Mouse (Mus musculus) megakaryocyte, embryonic 14.5 days (primary cell): Measurements from ENCODE around the gene Tkt. TPM values are rescaled to one million over a fixed set of nuclear protein-coding genes. Genes with fewer than 3 reads are reported as not detected.

Experiments used
- H3K27me3 ChIP-seq: replicated peaks from 2 replicates; pipeline ENCODE3; 2012; ENCODE audit warnings: inconsistent platforms
- H3K36me3 ChIP-seq: replicated peaks from 2 replicates; pipeline ENCODE3; 2012; ENCODE audit warnings: low read length, inconsistent platforms, mixed read lengths
- H3K4me1 ChIP-seq: 2 replicates; pipeline ENCODE4 v1.6.1; 2012; ENCODE audit warnings: inconsistent platforms
- H3K4me3 ChIP-seq: replicated peaks from 2 replicates; pipeline ENCODE3; 2012; ENCODE audit warnings: moderate library complexity, mild to moderate bottlenecking, inconsistent platforms
- H3K9me3 ChIP-seq: 2 replicates; pipeline ENCODE4 v1.6.1; 2012; ENCODE audit warnings: inconsistent platforms
- FLI1 ChIP-seq: IDR thresholded peaks from 2 replicates; pipeline ENCODE4 v1.6.1; 2012; ENCODE audit warnings: low read length, inconsistent platforms, mixed read lengths
- GATA1 ChIP-seq: IDR thresholded peaks from 3 replicates; pipeline ENCODE4 v1.6.1; 2012; ENCODE audit warnings: mixed read lengths, low read length, inconsistent platforms, borderline replicate concordance
- polyA plus RNA-seq: library from polyadenylated mRNA; stranded (reverse); fragments of >175 nt; gene quantifications from 2 replicates; pipeline ENCODE4 v1.2.3, GENCODE M21; 2012; ENCODE audit warnings: low replicate concordance; ENCODE audit not compliant: insufficient read depth

Gene Tkt
- polyA plus RNA-seq: 263 and 491 TPM in 2 replicates

DNA sequence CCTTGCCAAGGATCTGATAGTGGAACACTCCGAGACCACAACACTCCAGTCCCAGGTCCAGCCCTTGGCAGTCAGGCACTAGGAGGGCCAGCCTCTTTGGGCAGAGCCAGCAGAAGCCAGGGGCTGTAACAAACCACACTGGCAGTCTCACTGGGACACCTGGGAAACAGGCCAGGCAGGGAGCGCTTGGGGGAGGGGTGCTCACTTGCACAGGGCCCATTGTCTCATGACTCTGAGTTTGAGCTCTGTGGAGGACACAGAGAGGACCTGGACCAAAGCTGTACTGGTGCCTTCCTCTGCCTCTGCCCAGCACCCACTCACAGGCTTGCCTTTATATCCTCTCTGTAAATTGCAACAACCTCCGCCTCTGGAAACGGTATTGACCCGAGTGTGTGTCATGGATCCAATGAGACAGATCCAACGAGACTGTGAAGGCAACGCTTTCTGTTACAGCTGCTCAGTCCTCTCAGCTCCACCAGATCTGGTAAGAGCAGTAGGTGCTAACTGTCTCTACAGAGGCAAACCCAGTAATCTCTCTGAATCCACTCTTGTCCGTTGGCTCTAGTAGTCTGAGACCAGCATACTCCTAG lies at the start of gene Tkt:
Gene Tkt, plus strand, starts transcription at position 229 of the 590 bp plus-strand sequence.
- peaks cover 4% of the 10 kb centered on the region for H3K27me3 ChIP-seq
- TF ChIP-seq FLI1 (no peak), GATA1 (no peak)

DNA sequence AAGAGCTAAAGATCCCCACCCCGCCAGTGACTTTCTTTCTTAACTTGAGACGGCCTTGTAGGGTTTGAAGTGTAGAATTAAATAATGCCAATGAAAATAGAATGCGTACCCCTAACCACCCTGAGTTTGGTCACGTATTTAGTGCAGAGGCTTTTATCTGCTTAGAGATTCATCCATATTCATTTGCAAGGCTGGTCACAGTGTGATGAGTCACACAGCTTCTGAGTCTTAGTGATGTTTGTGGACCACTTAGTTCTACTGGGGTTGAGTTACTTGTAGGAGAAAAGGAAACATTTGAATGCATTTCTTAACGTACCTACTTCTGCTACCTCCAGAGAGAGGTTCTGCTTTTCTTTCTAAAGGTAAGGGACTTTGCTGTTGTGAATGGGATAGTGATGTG lies 43.2 kb upstream of the Tkt start:
- TF ChIP-seq FLI1: no peak
- no peak for TF ChIP-seq GATA1
- Histone ChIP-seq H3K9me3 (no peaks in the 10 kb centered on the region), H3K36me3 (peaks cover 92% of the 10 kb centered on the region), H3K27me3 (no peaks in the 10 kb centered on the region), H3K4me1 (peaks cover 18% of the 10 kb centered on the region), H3K4me3 (no peak overlapping the region)

More for the DNA sequence above, at the start of gene Tkt:
- Histone ChIP-seq H3K36me3 (peaks cover 17% of the 10 kb centered on the region), H3K9me3 (no peaks in the 10 kb centered on the region), H3K4me3 (peak within 1 kb of the TSS; percentile 95), H3K4me1 (peaks cover 54% of the 10 kb centered on the region)

DNA sequence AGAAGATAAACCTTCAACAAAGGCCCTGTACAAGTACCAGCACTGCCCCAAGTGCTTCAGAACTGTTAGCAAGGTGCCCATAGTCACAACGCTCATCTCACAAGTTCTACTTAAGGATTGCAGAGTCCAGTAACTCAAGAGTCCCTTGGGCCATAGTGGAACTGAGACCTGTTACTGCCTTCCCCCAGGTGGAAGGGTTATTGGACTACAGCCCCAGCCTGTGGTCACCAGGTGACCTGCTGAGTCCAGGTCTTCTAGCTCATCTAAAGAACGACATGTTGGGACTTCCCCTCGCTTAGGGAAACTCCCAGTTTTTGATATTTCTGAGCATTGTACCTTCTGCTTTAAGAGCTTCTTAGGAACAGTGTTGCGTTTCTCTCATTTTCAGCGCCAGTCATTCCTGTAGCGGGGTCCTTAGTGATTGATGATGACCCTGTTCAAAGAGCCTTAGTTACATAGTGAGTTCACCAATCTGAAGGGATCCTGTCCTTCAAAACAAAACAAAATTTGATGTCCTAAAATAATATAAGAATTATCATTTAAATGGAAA lies 37.9 kb upstream of the Tkt start:
- H3K9me3 ChIP-seq: no peaks in the 10 kb centered on the region
- TF ChIP-seq GATA1: no peak
- no peak for TF ChIP-seq FLI1
- no peak overlapping the region for H3K4me3 ChIP-seq
- H3K4me1 ChIP-seq: peaks cover 10% of the 10 kb centered on the region
- peaks cover 92% of the 10 kb centered on the region for H3K36me3 ChIP-seq
- H3K27me3 ChIP-seq: no peaks in the 10 kb centered on the region

DNA sequence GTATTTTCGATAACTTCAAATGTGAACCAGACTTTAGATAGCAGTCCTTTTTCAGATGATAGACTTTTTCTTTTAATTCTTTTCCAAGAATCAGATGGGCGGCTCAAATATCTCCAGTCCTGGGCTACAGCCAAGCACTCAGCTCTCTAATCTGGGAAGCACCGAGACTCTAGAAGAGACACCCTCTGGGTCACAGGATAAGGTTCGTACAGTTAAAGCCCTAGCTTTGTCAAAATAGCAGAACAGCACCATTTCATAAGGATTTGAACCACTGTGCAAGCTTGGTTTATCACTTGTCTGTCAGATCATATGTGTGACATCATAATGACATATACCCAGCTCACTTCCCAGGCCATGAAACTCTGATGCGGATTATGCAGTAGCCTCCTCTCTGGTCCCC lies 35.3 kb upstream of the Tkt start:
- Histone ChIP-seq H3K9me3 (no peaks in the 10 kb centered on the region), H3K4me3 (no peak overlapping the region), H3K36me3 (peaks cover 90% of the 10 kb centered on the region), H3K4me1 (peaks cover 11% of the 10 kb centered on the region; the same call in 1 of the 2 replicates), H3K27me3 (no peaks in the 10 kb centered on the region)
- TF ChIP-seq GATA1: no peak
- TF ChIP-seq FLI1: no peak

DNA sequence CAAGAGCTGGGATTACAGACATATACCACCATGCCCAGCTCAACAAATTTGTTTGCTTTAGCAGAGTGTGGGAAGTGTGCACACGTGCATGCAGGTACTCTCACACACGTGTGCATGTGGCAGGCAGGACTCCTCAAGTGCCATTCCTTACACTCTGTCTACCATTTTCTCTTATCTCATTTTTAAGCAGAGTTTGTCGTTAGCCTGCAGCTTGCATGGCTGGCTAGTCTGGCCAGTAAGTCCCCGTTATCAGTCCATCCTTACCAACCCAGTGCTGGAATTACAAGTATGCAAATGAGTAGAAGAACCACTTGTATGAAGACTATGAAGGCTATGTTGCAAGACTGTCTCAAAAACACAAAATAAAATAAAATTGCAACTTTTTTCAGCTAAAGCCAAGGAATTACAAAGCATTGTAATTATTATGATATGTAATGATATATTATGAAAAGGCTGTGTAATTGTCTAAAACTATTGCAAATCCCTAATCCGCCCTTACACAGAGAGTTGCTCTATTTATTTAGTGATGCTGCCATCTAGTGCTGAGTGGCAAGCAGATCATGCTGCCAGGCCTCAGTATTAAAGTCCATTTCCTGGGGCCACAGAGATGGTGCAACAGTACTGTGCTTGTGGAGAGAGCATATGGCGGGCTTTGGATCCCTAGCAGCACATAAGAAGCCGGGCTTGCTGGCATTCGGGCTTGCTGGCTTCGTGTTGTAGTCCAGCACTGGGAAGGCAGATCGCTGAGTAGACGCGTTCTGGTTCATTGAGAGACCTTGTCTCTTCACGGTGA lies 32.0 kb upstream of the Tkt start:
- Histone ChIP-seq H3K4me1 (peaks cover 11% of the 10 kb centered on the region; the same call in 1 of the 2 replicates), H3K36me3 (peaks cover 91% of the 10 kb centered on the region), H3K9me3 (no peaks in the 10 kb centered on the region), H3K4me3 (no peak overlapping the region), H3K27me3 (no peaks in the 10 kb centered on the region)
- TF ChIP-seq GATA1 (no peak), FLI1 (no peak)

DNA sequence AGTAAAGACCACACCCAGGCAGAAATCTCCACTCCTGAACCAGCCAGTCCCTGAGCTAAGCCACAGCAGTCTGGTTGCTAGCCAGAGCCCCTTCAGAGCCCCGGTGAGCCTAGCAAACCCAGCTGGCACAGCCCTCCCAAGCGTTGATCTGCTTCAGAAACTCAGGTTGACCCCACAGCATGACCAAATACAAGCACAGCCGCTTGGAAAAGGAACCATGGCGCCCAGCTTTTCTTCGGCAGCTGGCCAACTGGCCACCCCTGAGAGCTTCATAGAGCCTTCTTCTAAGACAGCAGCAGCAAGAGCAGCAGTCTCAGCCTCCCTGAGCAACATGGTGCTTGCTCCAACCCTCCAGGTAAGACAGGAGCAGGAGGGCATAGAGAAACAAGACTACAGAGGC lies 28.8 kb upstream of the Tkt start:
- TF ChIP-seq GATA1 (no peak), FLI1 (no peak)
- H3K36me3 ChIP-seq: peaks cover 92% of the 10 kb centered on the region
- H3K9me3 ChIP-seq: no peaks in the 10 kb centered on the region
- no peak overlapping the region for H3K4me3 ChIP-seq
- H3K4me1 ChIP-seq: 0 out of 2 replicates have a peak, but pooled peaks cover 4% of the 10 kb centered on the region
- no peaks in the 10 kb centered on the region for H3K27me3 ChIP-seq

DNA sequence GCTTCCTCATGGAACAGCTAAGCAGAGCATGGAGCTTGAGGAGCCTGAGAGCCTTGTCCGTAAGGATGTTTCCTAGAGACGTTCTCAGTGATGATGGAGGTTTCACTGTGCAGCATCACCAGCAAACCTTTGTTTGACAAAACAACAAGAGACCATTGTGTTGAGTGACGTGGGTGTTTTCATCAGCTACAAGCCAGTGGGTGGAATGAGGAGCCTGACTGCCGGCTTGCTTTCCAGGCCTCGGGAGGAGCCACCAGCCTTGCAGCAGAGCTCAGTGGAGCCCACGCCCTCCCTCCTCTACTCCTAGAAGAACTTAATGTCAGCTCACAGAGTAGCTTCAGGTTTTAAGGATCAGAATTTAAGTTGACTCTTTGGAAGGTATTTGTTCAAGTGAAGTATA lies 24.8 kb upstream of the Tkt start:
- no peaks in the 10 kb centered on the region for H3K9me3 ChIP-seq
- H3K4me3 ChIP-seq: no peak overlapping the region
- TF ChIP-seq GATA1 (no peak), FLI1 (no peak)
- no peaks in the 10 kb centered on the region for H3K27me3 ChIP-seq
- H3K36me3 ChIP-seq: peaks cover 97% of the 10 kb centered on the region
- H3K4me1 ChIP-seq: 0 out of 2 replicates have a peak, but pooled peaks cover 5% of the 10 kb centered on the region

DNA sequence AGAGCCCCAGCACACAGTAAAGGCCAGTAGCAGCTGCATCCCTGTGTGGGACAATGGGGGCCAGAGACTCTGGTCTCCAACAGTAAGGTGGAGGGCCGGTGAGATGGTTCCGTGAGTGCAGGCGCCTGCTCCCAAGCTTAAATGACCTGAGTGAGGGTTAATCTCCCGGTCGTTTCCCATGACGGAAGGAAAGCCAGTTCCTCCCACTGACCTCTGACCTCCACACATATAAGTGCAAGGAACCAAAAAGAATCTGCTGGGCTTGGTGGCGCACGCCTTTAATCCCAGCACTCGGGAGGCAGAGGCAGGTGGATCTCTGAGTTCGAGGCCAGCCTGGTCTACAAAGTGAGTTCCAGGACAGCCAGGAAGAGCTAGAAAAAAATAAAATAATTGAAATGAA lies 19.8 kb upstream of the Tkt start:
- Histone ChIP-seq H3K9me3 (no peaks in the 10 kb centered on the region), H3K36me3 (peaks cover 55% of the 10 kb centered on the region), H3K4me1 (peaks cover 12% of the 10 kb centered on the region; the same call in 1 of the 2 replicates), H3K4me3 (no peak overlapping the region), H3K27me3 (no peaks in the 10 kb centered on the region)
- no peak for TF ChIP-seq GATA1
- TF ChIP-seq FLI1: no peak

DNA sequence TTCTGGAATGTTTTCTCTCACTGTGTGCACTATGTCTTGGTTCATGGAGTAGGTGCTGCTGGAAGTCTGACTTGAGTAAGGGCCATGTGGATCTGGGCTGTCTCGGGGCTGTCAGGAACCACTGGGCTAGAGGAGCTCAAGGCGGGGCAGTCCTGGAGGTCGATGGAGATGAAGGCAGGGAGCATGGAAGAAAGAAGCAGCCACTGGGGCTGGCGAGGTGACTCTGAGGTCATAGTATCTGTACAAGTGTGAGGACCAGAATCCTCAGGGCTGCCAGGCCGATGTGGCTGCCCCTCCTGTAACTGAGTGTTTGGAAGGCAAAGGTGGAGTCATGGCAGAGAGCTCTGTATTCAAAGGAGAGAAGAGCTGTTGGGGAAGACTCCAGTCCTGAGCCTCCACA lies 19.2 kb upstream of the Tkt start:
- H3K9me3 ChIP-seq: no peaks in the 10 kb centered on the region
- H3K4me3 ChIP-seq: no peak overlapping the region
- H3K27me3 ChIP-seq: no peaks in the 10 kb centered on the region
- peaks cover 50% of the 10 kb centered on the region for H3K36me3 ChIP-seq
- TF ChIP-seq GATA1 (no peak), FLI1 (no peak)
- H3K4me1 ChIP-seq: peaks cover 12% of the 10 kb centered on the region; the same call in 1 of the 2 replicates

DNA sequence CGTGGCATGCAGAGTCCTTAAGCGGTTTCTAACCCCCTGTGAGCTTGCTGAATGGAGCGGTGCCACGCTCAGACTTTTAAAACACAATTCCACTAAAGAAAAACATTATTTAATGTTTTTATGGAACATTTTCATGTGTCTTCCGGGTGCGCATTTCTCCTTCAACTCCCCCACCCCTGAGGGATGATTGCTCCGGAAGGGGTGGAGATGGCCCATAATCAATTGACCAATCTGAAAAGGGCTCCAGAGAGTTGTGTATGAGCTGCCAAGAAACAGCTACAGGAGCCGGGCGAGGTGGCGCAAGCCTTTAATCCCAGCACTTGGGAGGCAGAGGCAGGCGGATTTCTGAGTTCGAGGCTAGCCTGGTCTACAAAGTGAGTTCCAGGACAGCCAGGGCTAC lies 18.7 kb upstream of the Tkt start:
- TF ChIP-seq GATA1: no peak
- no peak for TF ChIP-seq FLI1
- H3K4me3 ChIP-seq: no peak overlapping the region
- no peaks in the 10 kb centered on the region for H3K9me3 ChIP-seq
- H3K4me1 ChIP-seq: peaks cover 12% of the 10 kb centered on the region; the same call in 1 of the 2 replicates
- H3K36me3 ChIP-seq: peaks cover 45% of the 10 kb centered on the region
- no peaks in the 10 kb centered on the region for H3K27me3 ChIP-seq
